Mouse (Mus musculus) c-Kit-negative CD71-positive TER-119-positive erythroid progenitor cells, embryonic 14.5 days (primary cell): ENCODE measurements around the gene Mkrn2os.
"Not testable (repeated sequence)": the region's sequence is repeated elsewhere in the genome, so short reads cannot be mapped to it uniquely, and the experiment has no call there.

Experiments used
- DNase-seq: peaks from one replicate; pipeline ENCODE4 v3.0.0-alpha.2; 2013; ENCODE audit warnings: low read depth, low spot score

Gene Mkrn2os

DNA sequence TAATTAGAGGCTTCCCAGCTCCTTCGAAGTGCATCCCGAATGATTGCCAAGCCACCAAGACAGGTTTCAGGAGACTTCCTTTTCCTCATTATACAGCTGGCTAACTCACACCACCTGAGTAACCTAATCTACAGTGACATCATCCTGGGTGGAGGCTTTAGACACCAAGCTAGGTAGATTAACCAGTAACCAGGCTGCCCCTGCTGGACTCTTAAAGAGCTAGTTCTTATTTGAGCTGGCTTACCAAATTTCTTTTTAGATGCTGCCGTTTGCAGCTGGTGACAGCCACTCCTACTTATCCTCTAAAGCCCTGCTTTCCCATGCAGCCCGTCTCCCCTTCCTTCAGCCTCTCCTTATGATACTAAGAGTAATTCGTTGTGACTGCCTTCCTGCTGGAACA is at the start of gene Mkrn2os:
Mkrn2os (minus strand) TSS at position 119 of the 400 bp plus-strand sequence.
- no peak for DNase-seq

DNA sequence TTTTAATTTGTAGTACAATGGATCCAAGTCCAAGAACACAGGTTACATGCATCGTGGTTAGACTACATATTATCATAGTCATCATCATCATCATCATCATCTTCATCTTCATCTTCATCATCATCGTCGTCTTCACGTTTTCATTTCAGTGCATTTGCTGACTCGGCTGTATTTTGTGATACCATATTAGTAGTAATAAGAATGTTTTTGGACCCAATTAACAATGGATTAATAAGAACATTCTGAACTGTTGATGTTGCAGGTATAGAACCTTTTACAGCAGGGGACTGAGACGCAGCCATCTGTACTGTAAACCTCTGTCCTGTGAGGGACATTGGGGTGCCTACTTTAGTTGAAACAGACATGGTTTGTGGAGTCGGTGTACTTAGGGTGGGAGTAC is 45.8 kb upstream of the Mkrn2os start:
- not testable (repeated sequence) for DNase-seq

DNA sequence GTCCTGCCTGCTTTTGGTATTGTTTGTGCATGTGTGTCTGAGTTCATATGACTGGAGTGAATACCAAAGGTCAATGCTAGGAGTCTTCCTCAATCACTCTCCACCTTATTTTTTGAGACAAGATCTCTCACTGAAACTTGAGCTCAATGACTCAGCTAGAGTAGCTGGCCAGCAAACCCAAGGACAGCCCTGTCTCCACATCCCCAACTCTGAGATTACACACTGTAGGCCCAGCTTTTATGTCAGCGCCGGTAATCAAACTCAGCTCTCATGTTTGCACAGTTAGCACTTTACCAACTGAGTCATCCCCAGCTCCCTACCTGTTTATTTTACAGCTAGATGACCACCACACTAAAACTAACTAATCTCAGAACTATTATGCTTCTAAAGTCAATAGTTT is 41.6 kb upstream of the Mkrn2os start:
- no peak for DNase-seq

DNA sequence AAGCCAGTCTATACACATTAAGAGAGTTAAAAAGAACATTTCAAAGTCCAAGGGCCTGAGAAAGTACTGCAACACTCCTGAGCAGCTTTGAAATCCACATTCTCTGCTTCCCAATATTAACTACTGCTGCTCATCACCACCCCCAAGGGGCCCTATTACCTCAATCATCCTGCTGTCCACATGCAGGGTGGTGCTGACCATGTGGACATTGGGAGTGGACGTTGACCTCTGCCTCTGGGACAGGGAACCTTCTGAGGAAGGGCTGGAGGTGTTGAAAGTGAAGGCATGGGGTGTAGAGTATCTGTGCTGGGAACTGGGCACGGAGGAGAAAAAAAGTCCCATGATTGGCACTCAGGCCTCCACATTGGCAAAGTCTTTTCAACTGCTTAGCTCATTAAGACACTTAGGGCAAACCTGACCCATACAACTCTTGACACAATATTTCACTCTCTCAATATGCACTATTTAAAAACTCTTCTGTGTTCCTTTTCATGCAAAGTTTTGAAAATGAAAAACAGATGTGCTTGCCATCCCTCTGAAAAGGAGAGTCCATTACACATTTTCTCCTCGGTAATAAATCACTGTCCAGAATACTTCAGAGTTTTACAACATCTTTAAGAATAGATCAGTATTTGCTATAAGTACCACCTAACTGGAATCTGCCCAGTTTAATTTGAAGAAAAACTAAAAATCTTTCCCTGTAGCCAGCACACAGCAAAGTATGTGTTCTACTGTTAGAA is 38.9 kb upstream of the Mkrn2os start:
- no peak for DNase-seq

DNA sequence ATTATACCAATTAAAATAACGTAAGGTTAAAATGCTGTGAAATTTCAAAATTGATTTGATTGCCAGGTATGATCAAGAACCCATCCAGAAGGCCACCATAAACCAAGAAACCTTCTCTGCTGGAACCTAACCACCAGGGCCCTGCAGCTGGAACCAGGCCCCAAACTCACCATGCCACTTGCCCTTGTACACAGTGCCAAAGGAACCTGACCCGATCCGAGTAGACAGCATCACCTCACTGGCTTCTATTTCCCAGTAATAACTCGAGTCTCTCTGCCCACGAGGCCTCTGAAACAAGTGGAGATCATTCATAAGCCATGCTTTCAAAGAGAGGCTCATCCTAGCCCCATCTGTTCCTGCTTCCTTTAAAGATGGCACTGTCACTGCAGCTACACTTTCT is 33.7 kb upstream of the Mkrn2os start:
- DNase-seq: no peak

DNA sequence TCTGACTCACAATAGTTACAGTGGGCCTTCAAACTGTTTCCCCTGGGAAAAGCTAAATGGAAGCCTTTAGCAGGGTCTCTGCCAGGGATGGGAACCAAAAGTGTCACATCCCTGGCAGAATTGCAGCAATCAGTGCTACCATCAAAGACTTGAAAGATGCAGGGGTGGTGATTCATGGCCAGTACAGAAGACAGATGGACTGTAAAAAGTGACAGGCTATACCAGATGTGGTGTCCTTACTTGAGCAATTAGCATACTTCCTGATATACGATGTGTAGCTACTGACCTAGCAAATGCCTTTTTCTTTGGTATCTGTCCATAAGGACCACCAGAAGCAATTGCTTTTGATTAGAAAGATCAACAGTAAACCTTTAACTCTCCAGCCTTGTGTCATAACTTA is 28.6 kb upstream of the Mkrn2os start:
- DNase-seq: no peak

DNA sequence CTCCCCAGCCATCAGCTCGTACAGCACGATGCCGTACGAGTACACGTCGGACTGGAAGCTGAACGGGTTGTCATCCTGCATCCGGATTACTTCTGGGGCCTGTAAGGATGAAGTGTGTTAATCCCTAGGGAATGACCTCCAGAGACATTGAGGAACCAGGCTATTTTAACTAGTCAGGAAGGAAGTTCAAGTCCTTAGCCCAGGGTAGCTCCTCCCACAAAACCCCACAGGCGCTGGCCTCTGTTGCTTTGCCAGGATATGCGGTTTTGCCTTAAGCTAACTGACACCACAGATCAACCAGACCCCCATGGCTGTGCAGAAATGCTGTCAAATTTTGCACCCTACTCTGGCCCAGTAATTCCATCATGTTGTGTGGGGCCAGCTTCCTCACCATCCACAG is 27.4 kb upstream of the Mkrn2os start:
- no peak for DNase-seq

DNA sequence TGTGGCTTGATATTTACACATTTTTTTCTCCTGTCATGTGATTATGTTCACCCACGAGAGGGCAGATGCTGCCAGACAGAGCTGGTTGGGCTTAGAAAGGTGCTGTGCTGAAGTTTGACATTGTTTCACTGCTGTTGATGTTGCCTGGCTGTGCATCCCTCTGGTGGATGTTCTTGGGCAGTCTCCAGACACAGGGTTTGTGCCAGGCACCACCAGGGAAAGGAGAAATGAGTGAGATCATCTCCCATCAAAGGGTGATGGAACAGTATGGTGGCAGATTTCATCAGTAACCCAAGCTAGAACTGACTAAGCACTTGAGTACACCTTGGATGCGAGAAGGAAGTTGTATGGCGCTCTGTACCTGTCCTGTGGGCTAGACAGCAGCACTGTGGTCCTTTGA is 23.6 kb upstream of the Mkrn2os start:
- no peak for DNase-seq

DNA sequence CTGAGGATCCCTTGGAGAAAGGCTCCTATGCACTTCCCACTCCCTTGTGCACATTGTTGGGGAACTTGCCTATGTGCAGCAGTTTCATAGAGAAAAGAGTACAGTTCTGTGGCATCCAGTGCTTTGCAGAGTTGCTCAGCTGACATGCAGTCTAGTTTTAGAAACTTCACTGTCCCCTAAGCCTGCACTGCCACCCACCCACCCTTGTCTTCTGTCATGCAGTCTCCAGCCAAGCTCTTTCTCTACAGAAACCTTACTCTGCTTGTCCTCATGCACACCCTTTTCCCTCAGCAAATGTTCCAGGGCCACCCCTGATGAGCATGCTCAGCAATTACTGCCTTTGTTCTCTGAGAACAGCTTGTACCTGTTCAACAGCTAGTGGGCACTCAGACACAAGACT is 21.4 kb upstream of the Mkrn2os start:
- DNase-seq: no peak

DNA sequence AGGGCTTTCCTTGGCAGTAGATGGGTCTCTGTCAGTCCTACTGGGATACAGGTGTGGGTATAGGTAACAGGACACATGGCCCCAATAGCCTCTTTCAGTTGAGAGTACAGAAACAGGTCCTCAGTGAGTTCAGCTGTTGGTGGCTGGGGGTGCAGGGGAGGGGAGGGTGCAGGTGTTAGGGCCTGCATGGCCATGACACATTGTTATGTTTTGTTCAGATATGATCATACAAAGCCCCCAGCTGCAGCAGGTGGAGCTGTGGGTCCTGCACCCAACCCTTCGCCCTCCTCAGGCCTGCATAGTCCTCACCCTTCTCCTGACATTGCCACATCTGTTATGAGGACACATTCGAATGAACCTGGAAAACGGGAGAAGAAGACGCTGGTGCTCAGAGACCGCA is 17.9 kb upstream of the Mkrn2os start:
- no peak for DNase-seq

DNA sequence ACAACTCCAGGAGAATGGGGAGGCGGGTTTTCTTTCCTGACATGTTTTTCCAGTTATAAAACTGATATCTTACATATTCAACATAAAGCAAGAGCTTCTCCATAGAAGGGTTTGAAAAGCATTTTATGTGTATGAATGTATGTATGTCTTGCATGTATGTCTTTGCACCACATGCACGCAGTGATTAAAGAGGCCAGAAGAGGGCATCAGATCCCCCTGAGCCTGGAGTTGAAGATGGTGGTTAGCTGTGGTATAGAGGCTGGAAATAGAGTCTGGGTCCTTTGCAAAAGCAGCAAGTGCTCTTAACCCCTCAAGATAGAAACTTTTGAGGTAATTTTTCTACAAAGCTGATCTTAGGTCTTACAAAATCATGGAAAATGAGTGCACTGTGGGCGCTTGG is 16.7 kb upstream of the Mkrn2os start:
- no peak for DNase-seq

DNA sequence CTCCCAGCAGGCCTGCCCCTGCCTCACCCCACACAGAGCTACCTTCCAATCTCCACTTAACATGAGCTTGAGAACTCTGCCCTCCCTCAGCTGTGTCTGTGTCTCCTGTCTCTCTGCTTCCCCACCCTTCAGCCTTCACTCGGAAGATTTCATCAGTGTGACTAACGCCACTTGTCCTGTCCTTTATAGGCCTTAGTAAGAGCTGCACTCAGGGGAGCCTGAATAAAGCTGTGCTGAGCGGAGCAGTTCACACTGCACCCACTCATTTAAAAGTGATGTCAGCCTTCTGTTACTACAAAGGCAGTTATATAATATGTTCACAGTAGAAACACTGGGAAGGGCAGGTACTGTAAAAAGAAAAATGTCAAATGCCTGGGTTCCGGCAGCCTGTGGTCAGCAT is 15.1 kb upstream of the Mkrn2os start:
- no peak for DNase-seq

DNA sequence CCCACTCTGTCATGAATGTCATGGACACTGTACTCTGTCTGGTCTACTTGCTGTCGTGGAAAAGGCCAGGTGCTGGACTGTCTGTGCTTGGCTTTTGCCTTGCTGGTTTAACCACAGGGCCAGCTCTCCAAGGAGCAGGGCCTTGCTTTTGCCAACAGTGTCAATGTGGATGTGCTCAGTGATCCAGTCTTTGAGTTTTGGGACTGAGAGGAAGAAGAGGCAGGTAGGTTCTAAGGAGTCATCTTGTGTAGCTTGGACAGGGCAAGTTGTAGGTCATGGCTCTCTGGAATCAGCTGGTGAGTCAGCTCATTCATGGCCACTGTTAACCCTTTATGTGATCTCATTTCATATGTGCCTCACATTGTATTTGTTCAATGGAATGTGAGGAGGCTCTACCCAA is 14.1 kb upstream of the Mkrn2os start:
- no peak for DNase-seq

DNA sequence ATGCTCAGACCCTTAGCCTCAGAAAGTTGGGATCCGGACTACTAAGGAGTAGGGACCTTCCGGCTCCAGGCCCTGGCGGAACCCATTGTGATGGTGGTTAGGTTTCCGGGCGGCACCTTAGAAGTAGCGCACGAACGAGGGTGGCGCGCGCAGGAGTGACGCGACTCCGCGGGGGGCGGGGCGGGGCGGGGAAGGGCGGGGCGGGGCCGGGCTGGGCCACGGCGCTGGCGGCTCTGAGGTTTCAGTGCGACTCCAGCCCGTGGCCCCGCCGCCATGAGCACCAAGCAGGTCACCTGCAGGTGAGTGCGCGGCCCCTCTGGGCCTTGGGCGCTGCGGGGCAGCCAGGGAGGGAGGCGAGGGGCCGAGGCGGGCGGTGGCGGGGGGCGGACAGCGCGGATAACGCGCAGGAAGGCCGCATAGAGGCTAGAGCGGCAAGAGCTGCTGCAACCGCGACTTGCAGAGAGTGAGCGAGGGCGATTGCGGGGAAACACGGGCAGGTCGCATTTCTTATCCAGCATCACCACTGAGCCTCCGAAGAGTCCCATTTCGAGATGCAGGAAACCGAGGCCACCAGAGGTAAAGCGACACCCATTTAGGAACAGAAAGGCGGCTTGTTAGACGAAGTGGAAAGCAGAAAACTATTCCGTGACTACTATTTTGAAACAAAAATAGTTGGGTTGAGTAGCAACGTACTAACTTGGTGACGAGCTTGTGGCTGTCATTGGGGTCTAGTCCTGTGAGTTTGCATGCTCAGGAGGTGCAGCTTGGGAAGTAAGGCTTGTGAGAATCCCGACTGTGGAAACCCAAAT is 9.5 kb upstream of the Mkrn2os start, which contains the start of gene Mkrn2:
Mkrn2 (plus strand) TSS at position 188 of the 809 bp plus-strand sequence.
- peak; percentile 69 for DNase-seq

DNA sequence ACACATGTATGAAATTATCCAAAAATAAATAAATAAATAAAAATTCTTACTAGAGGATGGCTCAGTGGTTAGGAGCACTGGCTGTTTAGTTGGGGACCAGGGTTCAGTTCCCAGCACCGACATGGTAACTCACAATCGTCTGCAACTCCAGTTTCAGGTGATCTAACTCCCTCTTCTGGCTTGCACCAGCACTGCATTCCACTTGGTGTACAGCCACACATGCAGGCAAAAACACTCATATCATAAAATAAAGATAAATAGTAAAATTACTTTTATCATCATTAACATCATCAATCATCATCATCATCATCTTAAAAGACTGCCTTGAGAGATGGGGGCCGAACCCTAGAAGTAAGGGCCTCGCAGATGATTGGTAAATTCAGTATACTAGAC is 8.9 kb upstream of the Mkrn2os start:
- no peak for DNase-seq

DNA sequence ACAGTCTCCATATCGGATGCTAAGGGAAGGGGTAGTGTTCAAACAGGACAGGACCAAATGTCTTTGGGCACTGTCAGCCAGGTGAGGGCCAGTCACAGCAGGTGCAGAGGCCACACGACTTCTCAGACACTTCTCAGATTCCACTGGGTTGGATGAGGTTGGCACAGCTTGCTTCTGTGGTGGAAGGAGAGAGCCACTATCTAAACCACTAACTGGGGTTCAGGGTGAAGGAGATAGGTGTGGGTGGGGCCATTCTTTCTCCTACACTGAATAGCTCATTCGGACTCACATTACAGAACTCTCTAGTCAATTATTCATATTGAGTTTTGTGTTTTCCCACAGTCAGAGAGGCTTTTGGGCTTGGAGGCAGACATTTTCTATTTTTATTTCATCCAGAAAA is 3.3 kb upstream of the Mkrn2os start:
- DNase-seq: no peak

DNA sequence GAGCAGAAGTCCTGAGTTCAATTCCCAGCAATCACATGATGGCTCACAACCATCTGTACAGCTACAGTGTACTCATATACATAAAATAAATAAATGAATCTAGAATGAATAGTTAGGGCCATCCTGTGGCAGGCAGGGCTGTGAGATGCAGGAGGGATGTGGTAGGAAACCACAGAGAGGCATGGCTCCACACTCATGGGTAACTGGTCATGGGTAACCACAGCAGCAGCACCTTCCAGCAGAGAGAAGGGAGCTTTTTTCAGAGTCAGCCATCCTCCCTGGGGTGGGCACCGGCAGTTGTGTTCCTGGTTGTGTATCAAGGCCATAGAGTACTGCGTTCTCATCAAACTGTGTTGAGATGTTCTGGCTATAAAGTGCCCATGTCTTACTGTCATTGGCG is 2.1 kb upstream of the Mkrn2os start:
- no peak for DNase-seq

DNA sequence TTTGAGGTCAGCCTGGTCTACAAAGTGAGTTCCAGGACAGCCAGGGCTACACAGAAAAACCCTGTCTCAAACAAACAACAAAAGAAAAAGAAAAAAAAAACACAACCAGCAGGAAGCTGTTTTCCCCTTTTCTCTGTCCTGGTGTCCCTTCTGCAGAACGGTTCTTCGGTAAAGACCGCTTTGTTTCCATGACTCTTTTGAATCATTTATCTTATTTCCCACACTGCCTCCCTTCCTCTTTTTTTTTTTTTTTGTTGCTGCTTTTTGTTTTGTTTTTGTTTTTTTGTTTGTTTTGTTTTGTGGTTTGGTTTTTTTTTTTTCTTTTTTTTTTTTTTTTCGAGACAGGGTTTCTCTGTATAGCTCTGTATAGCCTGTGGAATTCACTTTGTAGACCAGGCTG is 876 bp upstream of the Mkrn2os start:
- no peak for DNase-seq

DNA sequence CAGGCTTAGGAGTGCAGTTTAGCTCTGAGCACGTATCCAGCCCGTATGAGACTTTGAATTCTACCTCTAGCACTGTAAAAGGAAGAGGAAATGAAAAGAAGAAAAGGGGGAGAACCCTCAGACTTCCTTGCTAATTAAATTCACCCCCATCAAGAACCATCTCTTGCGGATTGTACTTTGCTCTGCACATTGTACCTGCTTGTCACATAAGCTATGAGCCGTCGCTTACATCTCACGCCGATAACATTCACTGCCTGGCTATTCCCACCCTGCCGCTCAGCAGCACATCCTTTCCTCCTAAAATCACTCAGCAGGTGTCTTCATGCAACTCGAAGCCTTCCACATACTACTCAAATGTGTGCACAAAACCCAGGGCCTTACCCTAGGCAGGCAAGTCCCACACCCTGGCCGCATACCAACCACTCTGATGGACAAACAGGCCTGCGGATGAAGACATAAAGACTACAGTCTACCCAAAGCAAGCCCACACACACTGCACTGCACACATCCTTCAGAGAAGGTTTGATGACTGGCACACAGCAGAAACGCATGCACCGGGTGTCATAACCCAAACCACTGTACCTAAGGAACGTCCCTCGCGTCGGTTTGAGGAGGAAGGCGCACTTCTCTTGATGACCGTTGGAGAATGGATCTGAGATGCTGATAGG is 550 bp downstream of the Mkrn2os start:
- DNase-seq: no peak

DNA sequence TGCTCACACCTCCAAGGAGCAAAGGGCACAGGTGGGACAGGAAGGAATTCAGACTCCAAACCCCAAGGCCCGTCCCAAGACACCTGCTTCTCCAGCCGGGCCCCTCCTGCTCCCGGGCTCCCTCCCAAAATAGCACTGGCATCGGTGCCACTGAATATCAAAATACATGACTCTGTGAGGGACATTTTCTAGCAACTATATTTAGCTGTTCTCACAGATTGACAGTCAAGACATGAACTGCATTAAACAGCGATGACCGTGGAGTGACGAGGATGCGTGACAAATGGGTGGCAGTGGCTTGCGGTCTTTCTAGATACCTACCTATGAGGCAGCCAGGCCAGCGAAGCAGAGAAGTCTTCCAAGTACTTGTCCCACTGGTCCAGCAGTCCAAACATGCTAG is 6.1 kb downstream of the Mkrn2os start:
- DNase-seq: no peak

DNA sequence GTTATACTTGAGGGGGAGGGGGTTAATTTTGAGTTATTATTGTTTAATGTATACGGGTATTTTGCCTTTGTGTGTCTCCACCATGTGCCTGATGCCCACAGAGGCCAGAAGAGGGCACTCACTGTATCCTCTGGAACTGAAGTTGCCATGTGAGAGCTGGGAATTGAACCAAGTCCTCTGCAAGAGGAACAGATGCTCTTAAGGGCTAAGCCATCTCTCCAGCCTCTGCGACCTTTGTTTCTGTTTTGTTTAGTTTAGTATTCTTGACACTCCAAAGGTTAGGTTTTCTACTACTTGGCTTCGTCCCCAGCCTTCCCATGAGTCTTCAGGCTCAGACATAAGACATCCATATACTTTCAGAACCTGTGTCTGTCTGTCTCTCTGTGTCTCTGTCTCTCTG is 8.2 kb downstream of the Mkrn2os start:
- no peak for DNase-seq

DNA sequence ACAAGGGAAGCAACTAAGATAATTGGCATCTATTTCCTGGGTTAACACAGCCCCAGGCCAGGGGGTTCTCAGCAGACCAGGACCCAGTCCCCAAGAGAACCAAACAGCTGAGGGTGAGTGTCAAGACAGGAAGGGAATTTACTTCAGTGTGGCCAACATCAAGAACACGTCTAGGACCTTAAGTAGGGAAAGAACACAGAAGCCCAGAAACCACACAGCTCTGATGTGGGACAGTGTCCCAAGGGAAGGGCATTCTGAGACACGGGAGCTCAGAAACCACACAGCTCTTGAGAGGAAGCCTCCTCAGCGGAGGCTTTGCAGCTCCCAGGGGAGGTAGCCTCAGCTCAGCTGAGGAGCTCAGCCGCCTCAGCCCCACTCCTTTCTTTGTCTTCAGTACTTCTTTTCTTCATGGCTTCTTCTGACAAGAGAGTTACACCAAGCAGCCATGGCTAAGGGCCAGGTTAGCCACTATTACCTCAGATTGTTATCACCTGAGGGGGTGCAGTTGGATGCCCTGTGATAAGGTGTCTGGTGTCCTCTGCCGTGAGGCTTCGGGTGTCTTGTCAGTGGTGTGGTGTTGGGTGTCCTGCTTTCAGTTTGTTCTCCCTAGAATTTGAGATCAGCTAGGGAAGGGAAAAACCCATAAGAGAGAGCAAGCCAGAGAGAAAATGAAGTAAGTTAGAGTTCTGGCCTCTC is 8.8 kb downstream of the Mkrn2os start:
- no peak for DNase-seq
